Mouse (Mus musculus) granulocyte monocyte progenitor cell, adult 5-6 weeks (primary cell): ENCODE results near the gene Aldh5a1. TPM values are rescaled to one million over a fixed set of nuclear protein-coding genes. Genes with fewer than 3 reads are reported as not detected.

Experiments
- ATAC-seq: replicated peaks from 2 replicates; pipeline ENCODE4 v1.8.0; 2016; ENCODE audit warnings: mild to moderate bottlenecking, moderate TSS enrichment, inconsistent platforms; ENCODE audit not compliant: poor library complexity, severe bottlenecking
- total RNA-seq, 2 experiments: library from RNA; stranded (forward) in 1 of 2; stranded (reverse) in 1 of 2; fragments of 200-712, 200-1000 nt in 1 of 2; fragments of >200 nt in 1 of 2; fragmentation: Nextera tagmentation in 1 of 2; gene quantifications; 2 replicates each; pipeline ENCODE4 v1.2.3; 2014 to 2017

Aldh5a1 gene
- total RNA-seq, 2 experiments from 2014 or later, result 1.5 to 2.6 TPM

GRCm38 (mm10) chr13:24868233-24868632 is 69.2 kb downstream of the Aldh5a1 start:
- no peak for ATAC-seq

DNA sequence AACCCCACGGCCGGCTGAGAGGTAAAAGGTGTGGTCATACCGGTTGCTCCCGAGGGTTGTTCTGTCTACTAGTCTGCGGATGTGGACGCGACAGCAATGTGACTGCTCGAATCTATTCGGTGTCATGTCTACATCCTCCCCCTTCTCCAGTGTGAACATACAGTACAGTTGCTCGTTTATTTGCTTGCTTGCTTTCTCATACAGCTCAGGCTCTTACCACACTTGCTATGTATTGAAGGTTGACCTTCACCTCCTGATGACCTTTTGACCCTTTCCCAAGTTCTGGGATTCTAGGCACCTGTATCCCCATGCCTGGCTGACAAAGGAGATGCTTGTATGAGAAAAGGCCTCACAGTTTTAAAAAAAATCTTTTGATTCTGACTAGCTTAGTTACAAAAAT is 69.7 kb downstream of the Aldh5a1 start:
- no peak for ATAC-seq

DNA sequence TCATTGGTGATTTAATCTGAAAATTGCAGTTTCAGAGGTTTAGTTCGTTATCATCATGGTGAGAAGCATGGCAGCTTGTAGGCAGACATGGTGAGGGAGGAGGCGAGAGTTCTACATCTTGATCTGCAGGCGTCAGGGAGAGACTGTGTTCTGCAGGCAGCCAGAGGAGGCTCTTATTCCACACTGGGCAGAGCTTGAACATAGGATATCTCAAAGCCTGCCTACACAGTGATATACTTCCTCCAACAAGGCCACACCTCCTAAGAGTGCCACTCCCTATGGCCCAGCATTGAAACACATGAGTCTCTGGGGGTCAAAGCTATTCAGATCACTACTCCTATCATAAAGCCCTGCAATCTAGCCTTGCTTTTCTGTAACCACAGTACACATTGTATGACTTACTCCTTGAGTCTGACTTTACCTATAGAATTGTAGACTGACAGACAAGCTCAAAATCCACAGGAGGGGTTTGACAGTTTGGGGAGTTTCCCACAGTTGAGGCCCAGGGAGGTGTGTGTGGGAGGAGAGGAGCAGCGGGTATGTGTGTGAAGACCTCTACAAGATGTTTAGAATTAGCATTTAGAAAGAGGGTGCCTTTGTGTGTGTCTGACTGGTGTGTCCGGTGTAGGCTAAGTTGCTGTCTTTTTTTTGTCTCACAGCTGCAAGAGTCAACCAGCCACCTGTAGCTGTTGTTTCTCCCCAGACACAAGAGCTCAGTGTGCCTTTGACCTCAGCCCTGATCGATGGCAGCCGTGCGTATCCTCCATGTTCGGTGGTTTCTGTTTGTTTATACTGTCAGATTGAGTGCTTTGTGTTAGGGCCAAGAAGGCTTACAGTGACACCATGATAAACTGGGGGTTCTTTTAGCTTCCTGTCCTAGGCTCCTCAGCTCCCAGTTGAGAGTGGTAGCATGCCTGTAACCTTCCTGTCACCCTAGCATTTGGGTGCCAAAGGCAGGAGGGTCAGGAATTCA is 70.7 kb downstream of the Aldh5a1 start:
- no peak for ATAC-seq

GRCm38 (mm10) chr13:24862520-24862919 is 74.9 kb downstream of the Aldh5a1 start:
- peak; percentile 53 for ATAC-seq

GRCm38 (mm10) chr13:24862021-24862420 is 75.4 kb downstream of the Aldh5a1 start:
- no peak for ATAC-seq

DNA sequence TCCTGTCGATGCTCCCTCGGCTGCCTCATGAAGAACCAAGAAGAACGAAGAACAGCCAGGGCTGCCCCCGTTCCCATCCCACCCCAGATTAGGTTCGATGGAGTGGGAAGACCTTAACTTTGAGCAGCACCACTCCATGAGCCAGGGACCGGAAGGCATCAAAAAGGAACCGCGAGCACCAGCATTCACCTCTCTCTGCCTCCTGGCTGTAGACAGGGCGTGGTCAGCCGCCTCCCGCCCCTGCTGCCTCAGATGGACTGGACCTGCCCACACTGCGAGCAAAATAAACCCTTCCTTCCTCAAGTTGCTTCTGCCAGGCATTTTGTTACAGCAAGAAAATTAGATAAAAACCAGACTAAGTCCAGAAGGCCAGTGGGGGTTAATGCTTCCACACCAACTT is 76.4 kb downstream of the Aldh5a1 start:
- ATAC-seq, result no peak

DNA sequence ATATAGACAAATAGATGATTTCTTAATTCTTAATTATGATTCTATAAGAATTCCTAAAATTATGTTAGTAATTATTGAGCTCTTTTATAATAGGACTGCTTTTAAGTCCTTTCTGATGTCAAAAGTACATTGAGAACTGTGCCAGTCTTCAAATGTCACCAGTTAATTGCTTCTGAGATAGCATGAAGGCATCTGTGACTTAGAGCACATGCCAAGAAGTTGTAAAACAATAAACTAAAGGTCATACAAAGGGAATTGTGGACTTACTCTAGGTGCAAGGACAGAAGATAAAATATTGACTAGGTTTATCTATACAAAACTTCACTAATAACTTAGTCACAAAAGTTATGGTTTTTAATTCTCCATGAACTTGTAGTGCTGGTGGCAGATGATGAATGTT is 78.3 kb downstream of the Aldh5a1 start:
- ATAC-seq, result no peak

Other genes starting within 250 kb of the Aldh5a1 start
- gene Armh2, start 196.4 kb downstream of the Aldh5a1 start, total RNA-seq (2014; fragmentation: Nextera tagmentation), result not detected in 2 replicates
- gene Armh2, start 196.4 kb downstream of the Aldh5a1 start, total RNA-seq (2017), result not detected in 2 replicates
- 148 and 183 TPM in 2 replicates for gene Gmnn, start 175.7 kb downstream of the Aldh5a1 start, total RNA-seq (2014; fragmentation: Nextera tagmentation)
- 214 and 286 TPM in 2 replicates for gene Gmnn, start 175.7 kb downstream of the Aldh5a1 start, total RNA-seq (2017)
- 166 and 184 TPM in 2 replicates for gene BC005537, start 136.0 kb downstream of the Aldh5a1 start, total RNA-seq (2014; fragmentation: Nextera tagmentation)
- 57.0 and 63.6 TPM in 2 replicates for gene BC005537, start 136.0 kb downstream of the Aldh5a1 start, total RNA-seq (2017)
- gene Acot13, start 106.1 kb downstream of the Aldh5a1 start, total RNA-seq (2014; fragmentation: Nextera tagmentation), result 37.7 and 40.4 TPM in 2 replicates
- 41.8 and 46.1 TPM in 2 replicates for gene Acot13, start 106.1 kb downstream of the Aldh5a1 start, total RNA-seq (2017)
- gene Tdp2, start 106.0 kb downstream of the Aldh5a1 start, total RNA-seq (2014; fragmentation: Nextera tagmentation), result 48.4 and 84.7 TPM in 2 replicates
- 51.8 and 57.7 TPM in 2 replicates for gene Tdp2, start 106.0 kb downstream of the Aldh5a1 start, total RNA-seq (2017)
- gene D130043K22Rik, start 92.5 kb downstream of the Aldh5a1 start, total RNA-seq (2014; fragmentation: Nextera tagmentation), result not detected in 2 replicates
- not detected in 2 replicates for gene D130043K22Rik, start 92.5 kb downstream of the Aldh5a1 start, total RNA-seq (2017)
- 0.43 TPM in 1 of 2 replicates, not detected in the other for gene Gpld1, start 5.5 kb upstream of the Aldh5a1 start, total RNA-seq (2014; fragmentation: Nextera tagmentation)
- 0.17 and 0.52 TPM in 2 replicates for gene Gpld1, start 5.5 kb upstream of the Aldh5a1 start, total RNA-seq (2017)
- gene Mrs2, start 82.7 kb upstream of the Aldh5a1 start, total RNA-seq (2014; fragmentation: Nextera tagmentation), result 28.2 and 36.5 TPM in 2 replicates
- gene Mrs2, start 82.7 kb upstream of the Aldh5a1 start, total RNA-seq (2017), result 11.7 and 12.8 TPM in 2 replicates
- gene Dcdc2a, start 118.3 kb upstream of the Aldh5a1 start, total RNA-seq (2014; fragmentation: Nextera tagmentation), result not detected in 2 replicates
- not detected in 2 replicates for gene Dcdc2a, start 118.3 kb upstream of the Aldh5a1 start, total RNA-seq (2017)